Mouse (Mus musculus): ENCODE measurements at regions not wholly inside any gene's neighbourhood (a gene's known extent, or its start where the extent isn't known, plus 50 kb on each side); places are given as distances from the start of the nearest gene placed in this dataset.

DNA sequence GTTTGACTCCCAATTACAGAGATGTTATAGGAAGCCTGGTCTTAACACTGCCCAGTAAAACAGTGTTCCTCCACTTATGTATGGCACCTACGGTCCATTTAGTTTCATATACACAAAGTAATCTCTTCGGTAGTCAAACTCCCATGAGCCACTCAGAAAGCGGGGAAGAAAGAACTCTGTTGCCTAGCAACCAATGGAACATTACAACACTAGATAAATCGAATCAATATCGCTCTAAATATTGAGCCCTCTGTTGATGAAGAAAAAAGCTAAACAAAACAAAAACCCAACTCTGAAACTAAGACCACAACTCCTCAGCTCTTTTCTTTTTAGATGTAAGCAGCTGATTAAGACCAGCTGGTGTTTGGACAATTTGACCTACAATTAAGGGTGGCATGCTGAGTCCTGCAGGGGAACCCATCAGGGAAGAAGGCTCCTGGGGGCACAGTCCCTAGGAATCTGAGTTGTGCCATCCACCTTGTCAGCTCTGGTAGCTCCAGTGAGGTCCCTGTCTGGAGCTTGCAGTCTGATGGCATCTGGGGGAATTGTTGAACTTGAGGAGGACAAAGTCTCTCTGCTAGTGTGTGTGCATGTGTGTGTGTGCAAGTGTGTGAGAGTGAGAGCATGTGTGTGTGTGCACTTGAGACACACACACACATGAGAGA is 315.8 kb upstream of the Auts2 start:
- intact Hi-C loops (cut with DNase I): no loop called here
- DNase-seq: no peak

DNA sequence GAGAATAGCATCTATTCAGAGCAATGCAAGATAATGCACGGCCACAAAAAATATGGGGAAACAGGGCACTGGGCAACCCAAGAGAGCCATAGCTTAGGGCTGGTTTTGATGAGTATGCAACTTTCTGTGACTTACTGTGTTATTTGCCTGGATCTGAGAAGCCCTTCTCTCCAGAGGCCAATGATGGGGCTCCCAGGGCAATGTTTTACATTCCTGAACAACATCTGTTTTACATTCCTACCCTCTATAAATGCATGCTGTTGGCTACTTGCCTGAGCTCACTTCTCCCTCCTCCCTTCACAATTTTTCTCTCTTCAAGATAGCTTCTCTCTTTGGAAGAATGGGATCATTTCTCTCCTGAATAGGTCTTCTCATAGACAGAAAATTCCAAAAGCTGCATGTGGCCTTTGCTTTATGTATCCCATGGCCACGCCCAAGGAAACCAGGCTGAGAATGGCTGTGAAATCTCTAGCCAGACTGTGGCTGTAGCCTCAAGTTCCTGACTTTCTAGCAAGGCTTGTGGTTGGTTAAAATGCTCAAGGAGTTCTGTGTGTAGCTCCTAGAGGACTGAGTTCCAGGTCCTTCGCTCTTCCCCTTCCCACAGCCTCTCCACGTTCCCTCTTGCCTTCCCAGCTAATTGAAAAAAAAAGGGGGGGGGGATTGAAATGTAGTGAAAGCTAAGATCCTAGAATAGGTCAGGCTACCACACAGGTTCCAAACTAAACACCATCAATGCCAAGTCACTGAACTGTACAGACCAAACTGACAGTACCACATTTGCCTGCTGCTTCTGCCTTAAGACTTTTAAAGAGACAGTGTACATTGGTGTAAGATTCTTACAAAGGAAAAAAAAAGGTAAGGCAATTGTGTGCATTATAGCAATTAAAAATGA is 312.7 kb upstream of the Auts2 start:
- intact Hi-C loops (cut with DNase I): no loop called here
- no peak for DNase-seq

DNA sequence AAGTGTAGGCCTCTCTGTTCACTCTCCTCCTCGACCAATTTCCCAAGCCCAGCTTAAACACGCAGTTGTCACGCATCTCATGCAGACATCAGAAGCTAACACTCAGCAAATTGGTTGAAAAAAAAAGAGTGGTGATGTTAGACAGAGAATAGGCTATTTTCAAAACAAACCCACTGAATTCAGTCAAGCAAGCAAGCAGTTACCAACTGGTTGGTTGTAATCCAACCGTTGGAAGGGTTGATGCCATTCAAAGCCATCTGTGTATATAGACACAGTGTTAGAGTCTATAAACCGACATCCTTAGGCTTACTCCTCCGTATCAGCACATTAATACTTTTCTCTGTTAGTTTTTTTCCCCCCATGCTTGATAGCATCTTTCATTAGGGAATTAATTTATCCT is 307.6 kb upstream of the Auts2 start:
- intact Hi-C loops (cut with DNase I): no loop called here
- no peak for DNase-seq

DNA sequence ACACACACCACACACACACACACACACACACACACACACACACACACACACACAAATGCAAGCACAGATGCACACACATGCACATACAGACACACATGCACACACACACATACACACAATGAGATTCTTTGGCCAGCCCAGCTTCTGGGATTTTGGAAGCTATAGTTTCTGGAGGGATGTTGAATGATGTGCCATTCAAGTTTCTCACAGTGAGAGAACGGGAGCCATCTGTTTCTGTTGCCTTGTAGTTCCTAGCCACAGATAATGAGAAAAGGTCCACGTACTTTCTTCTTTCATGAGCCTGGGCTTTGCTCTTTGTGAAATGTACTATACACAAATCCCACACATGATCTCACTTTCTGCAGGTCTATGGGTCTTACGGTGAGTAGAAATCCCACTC is 304.9 kb upstream of the Auts2 start:
- no peak for DNase-seq

DNA sequence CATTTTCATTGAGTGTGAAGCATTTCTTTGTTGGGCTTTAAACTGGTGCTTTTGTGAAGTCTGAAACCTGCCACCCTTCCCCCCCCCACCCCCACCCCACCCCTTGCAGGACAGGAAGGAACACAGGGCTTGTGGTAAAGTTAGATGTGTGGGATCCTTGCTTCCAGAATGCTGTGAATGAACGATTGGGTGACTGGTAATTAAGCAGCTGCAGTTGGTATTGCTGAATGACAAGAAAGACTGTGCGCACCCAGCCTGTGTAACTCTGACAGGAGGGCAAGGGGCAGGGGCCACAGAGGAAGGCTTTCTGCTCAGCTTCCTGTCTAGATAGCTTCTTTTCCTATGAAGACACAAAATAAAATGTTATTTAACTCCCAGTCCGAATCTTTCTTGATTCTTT is 300.1 kb upstream of the Auts2 start:
- intact Hi-C loops (cut with DNase I): no loop called here
- no peak for DNase-seq

More for the DNA sequence above, 304.9 kb upstream of the Auts2 start:
- intact Hi-C loops (cut with DNase I): no loop called here

DNA sequence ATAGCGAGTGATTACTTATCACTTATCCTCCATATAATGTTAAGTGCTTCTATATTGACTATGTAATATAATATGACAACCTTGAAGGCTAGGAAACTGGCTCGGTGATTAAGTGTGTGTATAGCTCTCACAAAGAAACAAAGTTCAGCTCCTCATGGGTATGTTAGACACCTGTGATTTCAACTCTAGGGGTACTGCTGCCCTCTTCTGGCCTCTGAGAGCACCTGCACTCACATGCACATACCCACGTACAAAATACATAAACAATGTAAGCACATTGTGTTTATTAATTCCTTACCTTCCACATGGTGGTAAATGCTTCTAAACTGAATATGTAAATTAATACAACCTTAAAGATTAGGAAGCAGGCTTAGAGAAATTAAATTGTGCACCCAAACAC is 298.6 kb upstream of the Auts2 start:
- intact Hi-C loops (cut with DNase I): no loop called here
- no peak for DNase-seq

DNA sequence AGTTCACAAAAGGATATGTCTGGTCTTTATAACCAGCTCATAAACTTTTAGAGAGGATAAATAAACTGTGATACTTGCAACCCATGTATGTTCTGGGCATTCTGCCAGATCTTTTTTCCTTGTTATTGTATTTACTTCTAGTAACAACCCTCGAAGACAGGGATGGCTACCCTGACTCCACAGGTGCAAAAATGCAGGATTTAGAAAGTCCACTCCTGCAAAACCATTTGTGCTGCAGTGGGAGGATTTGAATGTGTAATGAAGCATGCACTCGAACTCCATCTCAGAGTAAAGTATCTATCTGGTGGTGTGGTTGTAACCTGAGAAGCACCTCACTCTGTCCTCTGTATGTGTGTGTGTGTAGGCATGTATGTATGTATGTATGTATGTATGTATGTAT is 294.3 kb upstream of the Auts2 start:
- intact Hi-C loops (cut with DNase I): no loop called here
- DNase-seq: no peak

DNA sequence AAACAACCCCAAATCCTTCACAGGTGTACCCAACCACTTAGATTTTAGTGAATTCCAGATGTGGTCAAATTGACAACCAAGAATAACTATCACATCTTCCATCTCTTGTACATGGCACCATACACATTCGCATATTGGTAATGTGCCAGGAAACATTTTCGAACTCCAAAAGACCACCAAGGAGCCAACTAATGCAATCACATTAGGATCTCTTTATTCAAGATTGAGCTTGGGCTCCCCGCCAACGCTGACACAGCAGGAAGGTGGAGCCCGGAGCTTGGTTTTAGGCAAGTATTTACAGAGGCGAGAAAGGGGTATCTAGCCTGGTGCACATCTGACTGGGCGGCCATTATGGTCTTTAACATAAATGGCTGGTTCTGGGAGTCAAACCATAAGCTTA is 285.8 kb upstream of the Auts2 start:
- intact Hi-C loops (cut with DNase I): no loop called here
- DNase-seq: no peak

DNA sequence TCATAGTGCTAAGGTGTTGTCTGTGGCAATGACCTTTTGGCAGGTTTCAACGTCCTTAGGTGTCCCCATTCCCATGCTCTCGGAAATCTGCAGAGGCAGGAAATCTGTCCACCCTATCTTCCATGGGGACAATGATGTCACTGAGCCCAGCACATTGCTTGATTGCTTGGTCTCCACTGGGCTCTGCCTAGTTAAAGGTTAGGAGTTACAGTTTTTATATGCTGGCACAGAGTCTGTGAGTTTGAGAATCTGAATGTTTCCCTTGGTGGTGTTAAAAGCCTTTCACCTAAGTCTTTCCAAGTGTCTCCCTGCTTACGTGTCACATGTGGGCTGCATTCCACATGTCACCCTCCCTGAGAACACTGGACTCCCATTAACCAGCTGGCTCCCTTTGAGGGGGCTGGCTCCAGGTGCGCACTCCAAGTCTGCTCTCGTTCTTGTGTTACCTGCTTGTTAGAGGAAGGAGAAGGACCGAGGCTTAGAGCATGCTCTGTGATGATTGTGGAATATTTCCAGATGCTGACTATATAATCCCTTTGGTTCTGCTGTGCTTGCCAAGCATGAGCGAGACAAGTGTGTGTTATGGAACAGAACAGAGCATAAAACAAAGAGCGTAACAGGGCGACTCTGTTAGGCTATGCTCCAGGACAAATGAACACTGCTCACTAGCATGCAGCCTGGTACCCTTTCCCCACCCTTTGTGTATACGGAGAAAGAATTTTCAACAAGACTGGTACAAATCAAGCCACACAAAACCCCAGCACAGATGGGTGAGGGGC is 284.6 kb upstream of the Auts2 start:
- no peak for DNase-seq

DNA sequence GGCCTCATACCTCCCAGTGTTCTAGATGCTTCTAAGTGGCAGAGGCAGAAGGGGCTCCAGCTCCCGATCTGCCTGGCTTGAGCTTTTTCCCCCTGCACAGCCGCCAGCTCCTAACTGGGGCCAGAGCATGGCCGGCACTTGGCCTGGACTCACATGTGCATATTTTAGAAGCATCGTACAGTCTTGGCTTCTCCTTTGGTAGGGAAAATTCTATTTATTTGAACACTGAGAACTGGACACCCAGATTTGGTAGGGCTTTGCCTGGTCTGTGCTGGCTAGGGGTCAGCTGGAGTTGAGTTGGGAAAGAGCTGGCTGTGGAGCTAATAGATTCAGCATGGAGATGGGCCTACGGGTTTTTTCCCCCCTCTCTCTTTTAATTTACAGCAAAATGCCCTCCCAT is 282.9 kb upstream of the Auts2 start:
- intact Hi-C loops (cut with DNase I): no loop called here
- peak; percentile 48 to 51 for DNase-seq

More for the DNA sequence above, 284.6 kb upstream of the Auts2 start:
- intact Hi-C loops (cut with DNase I): no loop called here

DNA sequence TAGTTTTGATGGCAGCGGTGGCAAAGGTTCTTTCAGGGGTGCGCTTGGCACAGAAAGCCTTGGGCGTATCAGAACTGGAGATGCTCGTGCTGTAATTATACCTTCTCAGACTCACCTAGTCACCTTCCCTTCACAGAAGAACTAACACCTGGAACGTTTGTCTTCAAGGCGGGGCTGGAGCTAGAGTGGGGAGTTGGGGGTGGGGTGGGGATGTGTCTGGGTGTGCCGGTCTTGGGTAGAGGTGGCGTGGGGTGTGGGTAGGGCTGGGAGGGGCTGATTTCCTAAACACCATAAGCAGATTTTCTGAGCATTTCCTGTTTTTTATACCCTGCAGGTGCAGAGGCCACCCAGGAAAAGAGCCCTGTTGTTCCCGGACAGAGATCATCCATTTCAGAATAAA is 274.5 kb upstream of the Auts2 start:
- intact Hi-C loops (cut with DNase I): no loop called here

DNA sequence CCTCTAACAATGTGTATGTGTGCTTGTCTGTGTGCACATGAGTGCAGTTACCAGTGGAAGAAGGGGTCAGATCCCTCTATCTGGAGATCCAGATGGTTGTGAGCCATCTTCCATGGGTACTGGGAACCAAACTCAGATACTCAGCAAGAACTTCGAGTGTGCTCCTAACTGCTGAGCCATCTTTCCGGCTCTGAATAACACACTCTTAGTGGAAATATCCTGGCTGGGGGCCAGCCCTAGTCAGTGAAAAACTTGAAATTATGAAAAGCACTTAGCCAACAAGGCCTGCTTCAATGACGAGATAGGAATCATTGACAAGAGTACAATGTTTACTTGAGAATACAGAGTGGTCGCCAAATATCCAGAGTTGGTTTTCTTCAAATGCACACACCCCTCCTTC is 266.0 kb upstream of the Auts2 start:
- intact Hi-C loops (cut with DNase I): no loop called here
- no peak for DNase-seq

More for the DNA sequence above, 274.5 kb upstream of the Auts2 start:
- no peak for DNase-seq

DNA sequence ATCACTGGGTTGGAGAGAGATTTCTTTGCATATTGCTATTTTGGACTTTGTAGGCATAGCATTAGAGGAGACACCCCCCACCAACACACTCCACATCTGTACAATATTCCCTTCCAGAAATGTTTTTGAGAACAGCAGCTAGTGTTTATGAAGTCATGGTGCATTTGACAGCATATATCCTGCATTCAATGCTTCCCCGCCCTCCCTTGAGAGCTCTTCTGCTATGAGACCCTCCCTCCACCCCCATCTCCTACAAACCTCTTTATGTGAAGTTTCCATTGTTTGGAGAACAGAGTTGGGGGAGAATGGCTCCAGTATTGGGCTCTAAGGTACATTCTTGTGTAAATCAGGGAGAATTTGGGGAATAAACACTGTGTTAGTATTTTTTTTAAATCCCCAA is 252.9 kb upstream of the Auts2 start:
- intact Hi-C loops (cut with DNase I): no loop called here
- DNase-seq: no peak

DNA sequence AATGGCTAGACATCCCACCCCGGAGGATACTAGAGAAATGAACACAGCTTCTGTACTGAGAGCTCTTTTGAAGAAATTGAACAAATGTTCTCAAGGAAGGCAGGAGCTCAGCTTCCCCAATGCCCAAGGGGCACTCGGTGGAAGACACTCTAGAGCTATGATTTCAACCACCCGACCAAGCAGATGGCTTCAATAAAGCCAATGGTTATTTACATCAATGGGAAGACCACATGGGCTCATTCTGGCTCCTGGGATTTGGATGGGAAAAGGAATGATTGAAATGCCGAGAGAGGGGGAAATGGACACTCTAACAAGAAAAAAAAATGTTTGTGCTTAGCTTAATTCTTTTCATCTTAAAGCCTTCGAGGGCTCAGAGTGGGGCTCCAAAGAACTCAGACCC is 249.3 kb upstream of the Auts2 start:
- intact Hi-C loops (cut with DNase I): no loop called here
- no peak for DNase-seq

DNA sequence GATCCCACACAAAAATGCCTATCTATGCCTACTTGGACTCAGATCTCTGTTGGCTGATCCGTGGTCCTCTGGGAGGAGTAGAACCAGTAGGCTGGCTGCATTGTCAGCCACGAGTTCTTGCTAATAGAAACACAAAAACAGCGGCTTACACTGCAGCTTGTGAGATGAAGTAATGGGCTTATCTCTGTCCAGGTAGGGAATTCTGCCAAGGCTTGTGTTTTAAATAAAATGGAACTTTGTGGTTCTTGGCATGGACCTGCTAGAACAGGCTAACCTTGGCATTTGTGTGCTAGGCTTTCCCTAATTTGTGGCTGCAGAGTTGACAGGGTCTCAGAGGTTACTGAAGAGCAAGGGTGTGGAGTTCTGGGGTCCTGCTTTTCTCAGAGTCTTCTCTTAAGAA is 242.1 kb upstream of the Auts2 start:
- peak in 1 of 2 experiments; percentile 11 for DNase-seq
- intact Hi-C loops (cut with DNase I): no loop called here

DNA sequence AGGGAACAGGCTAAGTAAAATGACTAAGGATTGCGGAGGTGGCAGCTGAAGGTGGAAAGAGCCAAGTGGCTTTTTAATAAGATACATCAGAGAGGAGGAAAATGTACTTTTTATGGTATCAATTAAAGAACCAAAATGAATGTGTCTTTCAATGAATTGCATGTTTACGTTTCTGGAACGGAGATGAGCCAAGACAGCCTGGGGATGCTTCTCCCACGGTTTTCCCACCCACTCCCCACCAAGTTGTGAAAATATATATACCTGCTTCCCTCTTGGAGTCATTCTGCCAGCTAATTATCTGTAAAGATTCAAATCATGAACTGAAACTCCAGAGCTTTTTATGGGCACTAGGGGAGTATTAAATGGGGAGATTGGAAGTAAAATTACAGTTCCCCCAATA is 241.6 kb upstream of the Auts2 start:
- DNase-seq: no peak
- intact Hi-C loops (cut with DNase I): no loop called here

DNA sequence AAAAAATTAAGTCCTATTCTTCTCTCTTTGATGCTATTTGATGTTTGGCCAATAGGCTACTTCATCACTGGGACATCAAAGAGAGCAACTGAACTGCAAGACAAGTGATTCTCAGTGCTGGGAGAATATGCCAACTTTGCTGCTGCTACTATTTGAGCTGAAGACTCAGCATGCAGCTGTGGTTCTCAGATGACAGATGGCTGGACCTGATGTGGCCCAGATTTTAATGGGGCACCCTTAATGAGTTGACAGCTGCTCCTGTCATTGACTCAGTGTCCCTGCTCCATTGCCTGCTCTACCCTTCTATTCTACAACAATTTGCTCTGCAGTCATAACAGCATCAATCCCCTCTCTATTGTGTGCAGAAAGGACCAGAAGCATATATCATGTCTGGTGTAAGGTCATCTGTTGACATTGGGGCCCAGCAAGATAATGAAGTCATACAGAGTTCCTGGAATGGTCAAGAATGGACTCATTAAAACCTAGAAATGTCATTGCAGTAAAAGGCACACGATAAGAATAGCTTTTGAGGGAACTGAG is 231.1 kb upstream of the Auts2 start:
- intact Hi-C loops (cut with DNase I): no loop called here
- DNase-seq: no peak

DNA sequence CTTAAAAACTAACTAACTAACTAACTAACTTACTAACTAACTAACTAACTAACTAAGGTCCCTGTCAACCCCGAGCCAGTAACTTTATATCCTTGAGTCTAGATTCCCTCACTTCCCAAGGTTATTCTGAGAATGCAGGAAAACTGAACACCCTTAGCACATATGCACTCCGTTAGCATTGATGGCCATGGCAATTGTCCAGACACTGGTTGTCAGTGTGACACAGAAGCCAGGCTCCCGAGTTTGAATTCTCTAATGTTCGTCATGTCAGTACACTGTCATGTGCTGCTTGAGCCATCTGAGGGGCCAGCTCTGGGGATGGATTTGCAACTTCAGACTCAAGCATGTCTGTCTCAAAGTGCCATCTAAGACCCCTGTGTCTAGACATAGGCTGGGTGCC is 217.3 kb upstream of the Auts2 start:
- DNase-seq: no peak
- intact Hi-C loops (cut with DNase I): no loop called here

DNA sequence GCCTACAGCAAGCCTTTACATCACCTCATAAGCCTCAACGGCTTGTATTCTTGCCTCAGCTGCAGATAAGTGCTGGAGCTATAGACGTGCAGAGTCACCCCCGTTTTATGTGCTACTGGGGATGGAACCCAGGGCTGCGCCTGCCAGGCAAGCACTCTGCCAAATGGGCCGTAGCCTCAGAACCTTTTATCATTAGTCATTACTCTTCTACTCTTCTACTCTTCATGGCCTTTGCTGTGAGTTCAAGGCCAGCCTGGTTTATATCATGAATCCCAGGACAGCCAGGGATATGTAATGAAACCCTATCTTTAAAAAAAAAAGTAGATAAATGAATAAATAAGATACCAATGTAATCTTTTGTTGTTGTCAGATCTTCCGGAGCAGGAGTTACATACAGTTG is 216.6 kb upstream of the Auts2 start:
- intact Hi-C loops (cut with DNase I): no loop called here

DNA sequence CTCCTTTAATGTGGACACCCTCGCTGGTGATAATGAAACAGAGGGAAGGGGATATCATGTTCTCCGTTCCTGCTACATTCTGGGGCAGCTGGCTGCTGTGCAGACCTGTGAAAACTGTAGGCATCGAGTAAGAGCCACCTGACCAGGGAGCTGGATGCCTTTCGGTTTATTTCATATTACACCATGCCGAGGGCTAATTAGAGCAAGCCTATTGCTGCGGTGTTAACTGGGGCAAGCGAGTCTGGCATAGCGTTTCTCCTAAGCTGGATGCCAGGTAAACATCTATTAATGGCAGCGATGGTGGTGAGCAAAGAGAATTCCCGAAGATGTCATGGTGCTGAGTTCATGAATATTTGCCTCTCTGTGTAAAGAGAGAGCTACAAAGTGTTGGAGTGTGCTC is 215.8 kb upstream of the Auts2 start:
- DNase-seq: peak in 1 of 2 experiments; percentile 15
- intact Hi-C loops (cut with DNase I): no loop called here

More for the DNA sequence above, 216.6 kb upstream of the Auts2 start:
- no peak for DNase-seq

DNA sequence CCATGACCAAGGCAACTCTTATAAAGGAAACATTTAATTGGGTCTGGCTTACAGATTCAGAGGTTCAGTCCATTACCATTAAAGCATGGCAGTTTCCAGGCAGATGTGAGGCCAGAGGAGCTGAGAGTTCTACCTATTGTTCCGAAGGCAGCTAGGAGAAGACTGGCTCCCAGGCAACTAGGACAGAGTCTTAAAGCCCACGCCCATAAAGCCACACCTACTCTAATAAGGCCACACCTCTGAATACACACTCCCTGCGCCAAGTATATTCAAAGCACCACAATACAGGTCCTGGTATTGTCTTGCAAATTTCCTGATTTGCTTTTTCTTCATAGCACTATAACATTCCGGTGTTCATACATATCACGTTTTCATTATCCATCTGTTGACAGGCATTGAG is 194.8 kb upstream of the Auts2 start:
- DNase-seq: no peak
- intact Hi-C loops (cut with DNase I): no loop called here
